Mouse (Mus musculus) hindbrain, postnatal 0 days (tissue): ENCODE results near the gene Lrch1. TPM values are rescaled to one million over a fixed set of nuclear protein-coding genes. Genes with fewer than 3 reads are reported as not detected.

Experiments
- ATAC-seq: fragments of 200-750 bp; cut with Nextera tagmentation; 2 replicates; pipeline ENCODE4 v1.8.0; 2017; ENCODE audit warnings: mild to moderate bottlenecking, moderate TSS enrichment, moderate library complexity
- DNase-seq: peaks from one replicate; pipeline ENCODE4 v3.0.0-alpha.2; 2015; ENCODE audit warnings: low spot score
- H3K27ac ChIP-seq: fragments of 300-500 bp; sonication (generic); 2 replicates; pipeline ENCODE4 v1.5.1; 2014; ENCODE audit warnings: mild to moderate bottlenecking
- H3K27me3 ChIP-seq: fragments of 300-500 bp; sonication (generic); 2 replicates; pipeline ENCODE4 v1.6.1; 2014; ENCODE audit warnings: low read length, mixed read lengths; ENCODE audit not compliant: insufficient read depth
- H3K36me3 ChIP-seq: fragments of 300-500 bp; sonication (generic); 2 replicates; pipeline ENCODE4 v1.6.1; 2014; ENCODE audit warnings: low read length, mixed read lengths; ENCODE audit not compliant: insufficient read depth
- H3K4me1 ChIP-seq: fragments of 300-500 bp; sonication (generic); 2 replicates; pipeline ENCODE4 v1.6.1; 2014; ENCODE audit warnings: antibody characterized with exemption, low read length, mixed read lengths; ENCODE audit not compliant: insufficient read depth
- H3K4me2 ChIP-seq: fragments of 300-500 bp; sonication (generic); 2 replicates; pipeline ENCODE4 v1.6.1; 2014; ENCODE audit warnings: low read depth, mild to moderate bottlenecking, low read length, moderate library complexity, mixed read lengths
- H3K4me3 ChIP-seq: fragments of 300-500 bp; sonication (generic); 2 replicates; pipeline ENCODE4 v1.5.1; 2014; ENCODE audit warnings: low read length
- H3K9ac ChIP-seq: fragments of 300-500 bp; sonication (generic); replicated peaks from 2 replicates; pipeline ENCODE4 v1.6.1; 2014; ENCODE audit warnings: mild to moderate bottlenecking, low read length, moderate library complexity, mixed read lengths
- H3K9me3 ChIP-seq: fragments of 300-500 bp; sonication (generic); 2 replicates; pipeline ENCODE4 v1.6.1; 2016; ENCODE audit warnings: low read length, mixed read lengths
- CTCF ChIP-seq: IDR thresholded peaks from 2 replicates; pipeline ENCODE4 v1.5.1; 2016; ENCODE audit warnings: antibody characterized with exemption, control low read depth, low read depth
- WGBS: fragments of 180-500 bp; shearing (Covaris S2); extraction: QIAGEN DNeasy Blood & Tissue Kit; methylation state at CpG from one replicate; pipeline ENCODE4 v1.1.7; 2014; 5-methylcytosine and 5-hydroxymethylcytosine counted together
- polyA plus RNA-seq: library from polyadenylated mRNA; unstranded; fragments of >200 nt; fragmentation: Nextera tagmentation; extraction: Ambion mirVana; gene quantifications from 2 replicates; pipeline ENCODE4 v1.2.1, GENCODE M21; 2015
- total RNA-seq: library from RNA; depleted of rRNA; stranded (reverse); fragments of >200 nt; gene quantifications from 2 replicates; pipeline ENCODE4 v1.2.3, GENCODE M21; 2014

Lrch1 gene
- total and polyA plus RNA-seq, 2 experiments from 2014 or later: 17.3 to 22.3 TPM

DNA sequence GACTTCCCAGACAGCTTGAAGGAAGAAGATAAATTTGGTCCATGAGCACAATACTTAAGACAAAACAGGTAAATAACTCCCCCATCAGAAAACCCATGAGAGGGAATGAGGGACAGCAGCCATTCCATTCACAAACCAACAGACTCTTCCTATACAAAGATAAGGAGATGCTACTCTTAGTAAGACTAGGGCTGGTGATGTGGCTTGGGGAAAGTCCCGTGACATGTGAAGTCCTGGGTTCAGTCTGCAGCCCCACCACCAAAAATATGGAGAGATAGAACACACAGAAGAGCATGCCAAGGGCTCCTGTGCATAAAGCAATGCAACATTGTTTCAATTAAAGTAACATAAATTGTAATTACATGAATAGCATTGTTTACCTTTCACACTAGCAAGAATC lies 88.5 kb downstream of the Lrch1 start:
- H3K4me1 ChIP-seq: no peaks in the 10 kb centered on the region
- DNase-seq: no peak
- no peak overlapping the region for H3K4me3 ChIP-seq
- H3K27ac ChIP-seq: no peak overlapping the region
- no peak overlapping the region for H3K9ac ChIP-seq
- ATAC-seq: no peak
- no peak for TF ChIP-seq CTCF
- no peaks in the 10 kb centered on the region for H3K9me3 ChIP-seq
- no peaks in the 10 kb centered on the region for H3K36me3 ChIP-seq
- H3K27me3 ChIP-seq: no peaks in the 10 kb centered on the region
- H3K4me2 ChIP-seq: no peak overlapping the region
- WGBS: 100% methylated on average over 1 of the region's 1 CpGs

DNA sequence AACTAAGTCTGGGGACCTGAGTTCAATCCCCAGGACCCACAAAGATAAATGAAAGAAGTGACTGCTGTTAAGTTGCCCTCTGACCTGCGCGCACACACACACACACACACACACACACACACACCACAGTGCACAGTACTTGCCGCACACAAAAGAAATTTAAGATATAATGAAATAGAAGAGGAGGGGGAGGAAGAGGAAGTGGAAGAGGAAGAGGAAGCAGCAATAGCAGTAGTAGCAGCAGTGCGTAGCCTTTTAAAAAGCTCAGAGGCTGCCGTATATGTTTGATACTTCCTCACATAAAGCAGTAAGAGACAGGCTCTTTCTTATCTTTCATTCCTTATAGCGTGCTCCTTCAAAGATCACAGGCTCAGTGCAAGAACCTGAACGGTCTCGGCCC lies 92.2 kb downstream of the Lrch1 start:
- ATAC-seq (no peak), DNase-seq (no peak)
- Histone ChIP-seq H3K36me3 (no peaks in the 10 kb centered on the region), H3K27ac (no peak overlapping the region), H3K27me3 (no peaks in the 10 kb centered on the region), H3K9me3 (no peaks in the 10 kb centered on the region), H3K4me2 (no peak overlapping the region), H3K4me3 (no peak overlapping the region), H3K4me1 (peaks cover 10% of the 10 kb centered on the region; the same call in 1 of the 2 replicates), H3K9ac (no peak overlapping the region)
- no peak for TF ChIP-seq CTCF
- 95% methylated on average over 8 of the region's 8 CpGs for WGBS

DNA sequence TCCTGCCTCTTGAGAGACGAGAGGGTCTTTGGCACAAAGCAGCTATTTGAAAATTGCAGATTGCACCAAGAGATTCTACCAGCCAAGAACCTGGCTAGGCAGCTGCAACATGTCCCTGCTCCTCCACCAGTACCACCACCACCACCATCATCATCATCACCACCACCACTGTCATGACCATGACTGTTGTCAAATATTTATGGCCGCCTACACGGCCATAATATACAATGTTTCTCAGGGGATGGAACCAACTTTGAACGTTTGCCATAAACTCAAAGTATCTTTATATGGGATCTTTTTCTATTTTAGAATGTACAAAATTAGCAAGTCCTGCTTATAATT lies 93.9 kb downstream of the Lrch1 start:
- Histone ChIP-seq H3K9me3 (no peaks in the 10 kb centered on the region), H3K9ac (no peak overlapping the region), H3K4me1 (peaks cover 10% of the 10 kb centered on the region; the same call in 1 of the 2 replicates), H3K4me3 (no peak overlapping the region), H3K27ac (peak overlapping the region; percentile 58; the same call in 1 of the 2 replicates), H3K27me3 (no peaks in the 10 kb centered on the region), H3K36me3 (no peaks in the 10 kb centered on the region), H3K4me2 (no peak overlapping the region)
- ATAC-seq (no peak), DNase-seq (no peak)
- 66% methylated on average over 4 of the region's 4 CpGs for WGBS
- no peak for TF ChIP-seq CTCF

DNA sequence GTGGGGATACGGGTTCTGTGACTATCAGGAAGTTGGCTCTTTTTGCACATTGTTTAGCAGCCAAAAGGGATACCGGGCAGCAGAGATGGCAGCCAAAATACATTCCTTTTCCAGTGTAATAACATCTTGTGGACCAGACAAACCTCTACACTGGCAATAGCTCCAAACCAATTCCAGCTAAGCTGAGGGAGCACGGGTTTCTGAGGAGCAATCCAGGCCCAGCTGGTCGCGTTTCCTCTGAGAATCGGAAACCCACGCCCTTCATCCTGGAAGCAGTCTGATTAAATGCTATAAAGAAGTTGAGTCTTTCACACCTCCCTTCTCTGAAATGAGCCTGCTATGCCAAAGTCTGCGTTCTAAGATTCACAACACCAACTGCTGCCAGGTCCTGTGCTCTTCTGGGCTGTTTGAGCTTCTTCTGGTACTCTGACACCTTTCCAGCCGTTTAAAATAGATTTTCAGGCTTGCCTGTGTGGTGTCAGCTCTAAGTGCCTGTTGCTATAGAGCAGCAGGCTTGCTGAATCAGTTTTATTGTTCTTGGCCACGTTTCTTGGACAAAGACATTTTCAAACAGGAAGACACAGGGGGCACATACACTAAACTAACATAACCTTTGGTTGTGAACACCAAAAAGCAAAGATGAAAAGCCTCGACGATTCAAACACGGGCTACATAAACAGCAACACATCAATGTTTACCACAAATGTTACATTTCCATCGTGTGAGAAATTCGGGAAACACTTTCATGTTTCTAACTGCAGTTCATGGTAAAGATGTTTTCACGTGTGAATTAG lies 94.5 kb downstream of the Lrch1 start:
- ATAC-seq: no peak; the same call in 1 of the 2 replicates
- Histone ChIP-seq H3K9ac (no peak overlapping the region), H3K9me3 (no peaks in the 10 kb centered on the region), H3K4me3 (no peak overlapping the region), H3K36me3 (no peaks in the 10 kb centered on the region), H3K4me2 (peak overlapping the region; percentile 21; the same call in 1 of the 2 replicates), H3K4me1 (peaks cover 10% of the 10 kb centered on the region; the same call in 1 of the 2 replicates), H3K27me3 (no peaks in the 10 kb centered on the region), H3K27ac (peak overlapping the region; percentile 58)
- WGBS: 22% methylated on average over 16 of the region's 16 CpGs
- no peak for TF ChIP-seq CTCF
- peak; percentile 45 for DNase-seq

DNA sequence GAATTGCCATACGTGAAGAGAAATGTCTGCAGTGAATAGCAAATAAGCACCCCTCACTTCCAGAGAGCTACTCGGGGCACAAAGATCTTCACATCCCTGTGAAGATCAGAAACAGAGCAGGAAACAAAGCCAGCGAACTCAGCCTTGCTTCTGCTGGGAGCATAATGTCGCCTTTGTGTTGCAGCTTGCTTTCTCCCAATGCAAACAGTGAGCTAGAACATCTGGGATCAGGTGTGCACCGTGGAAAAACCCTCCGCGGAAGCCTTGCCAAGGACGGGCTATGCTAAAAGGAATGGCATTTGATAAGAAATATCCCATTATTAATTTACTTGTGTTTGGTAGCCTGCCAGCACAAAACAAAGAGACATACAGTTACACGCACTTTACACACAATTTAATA lies 95.8 kb downstream of the Lrch1 start:
- TF ChIP-seq CTCF: no peak
- no peak for ATAC-seq
- Histone ChIP-seq H3K27ac (0 out of 2 replicates have a peak overlapping the region, but pooled peaks have one; percentile 13), H3K9me3 (no peaks in the 10 kb centered on the region), H3K4me1 (peaks cover 10% of the 10 kb centered on the region; the same call in 1 of the 2 replicates), H3K9ac (no peak overlapping the region), H3K27me3 (no peaks in the 10 kb centered on the region), H3K4me2 (0 out of 2 replicates have a peak overlapping the region, but pooled peaks have one; percentile 5), H3K4me3 (no peak overlapping the region), H3K36me3 (no peaks in the 10 kb centered on the region)
- no peak for DNase-seq
- WGBS: 29% methylated on average over 9 of the region's 9 CpGs

DNA sequence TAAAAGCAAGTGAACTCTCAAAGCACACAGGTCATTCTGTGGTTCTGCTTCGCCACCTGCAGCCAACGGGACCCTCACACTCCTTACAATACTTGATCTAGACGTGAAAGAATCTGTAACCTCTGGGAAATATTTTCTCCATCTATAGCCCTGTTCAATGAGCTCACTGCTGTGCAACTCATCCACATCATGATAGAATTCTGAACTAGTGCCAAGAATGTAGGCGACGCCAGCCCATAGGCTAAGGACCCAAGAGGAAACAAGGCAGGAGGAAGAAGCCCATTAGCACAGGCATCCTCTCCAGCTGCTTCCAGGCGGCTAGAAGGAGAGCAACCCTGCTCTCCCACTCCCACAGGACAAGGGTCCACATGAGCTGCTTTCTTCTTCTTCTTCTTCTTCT lies 98.7 kb downstream of the Lrch1 start:
- H3K27ac ChIP-seq: no peak overlapping the region
- no peak overlapping the region for H3K4me2 ChIP-seq
- no peak for DNase-seq
- no peak overlapping the region for H3K9ac ChIP-seq
- ATAC-seq: no peak
- no peaks in the 10 kb centered on the region for H3K36me3 ChIP-seq
- H3K27me3 ChIP-seq: no peaks in the 10 kb centered on the region
- H3K4me3 ChIP-seq: no peak overlapping the region
- TF ChIP-seq CTCF: no peak
- H3K4me1 ChIP-seq: peaks cover 14% of the 10 kb centered on the region; the same call in 1 of the 2 replicates
- 48% methylated on average over 6 of the region's 6 CpGs for WGBS
- H3K9me3 ChIP-seq: no peaks in the 10 kb centered on the region

DNA sequence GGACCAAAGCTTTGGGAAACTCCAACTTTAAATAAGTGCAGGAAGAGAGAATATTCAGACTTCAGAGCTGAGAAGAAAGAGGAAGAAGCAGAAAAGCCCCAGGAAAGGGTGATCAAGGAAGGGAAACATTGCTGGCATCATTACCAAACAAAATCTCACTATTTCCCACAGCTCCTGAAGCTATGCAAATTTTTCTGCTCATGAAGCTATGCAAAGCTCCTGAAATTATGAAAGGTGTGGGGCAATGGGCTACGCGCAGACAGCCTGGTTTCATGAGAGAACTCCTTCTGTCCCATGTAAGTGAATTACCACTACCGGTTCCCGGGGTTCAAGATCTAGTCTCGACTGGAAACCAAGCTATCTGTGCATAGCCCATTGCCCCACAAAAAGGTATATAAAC lies 99.5 kb downstream of the Lrch1 start:
- ATAC-seq (no peak), DNase-seq (no peak)
- no peak overlapping the region for H3K27ac ChIP-seq
- no peak overlapping the region for H3K4me2 ChIP-seq
- H3K27me3 ChIP-seq: no peaks in the 10 kb centered on the region
- no peak for TF ChIP-seq CTCF
- peaks cover 11% of the 10 kb centered on the region; the same call in 1 of the 2 replicates for H3K4me1 ChIP-seq
- no peak overlapping the region for H3K9ac ChIP-seq
- H3K36me3 ChIP-seq: no peaks in the 10 kb centered on the region
- WGBS: 90% methylated on average over 5 of the region's 5 CpGs
- no peaks in the 10 kb centered on the region for H3K9me3 ChIP-seq
- no peak overlapping the region for H3K4me3 ChIP-seq
